Mouse (Mus musculus) CH12.LX (cell line): ENCODE data around the gene Mthfd2l. TPM values are rescaled to one million over a fixed set of nuclear protein-coding genes. Genes with fewer than 3 reads are reported as not detected.
A peak's percentile ranks its signal among the peaks of the same experiment; 100 is the strongest.

Source experiments
- DNase-seq: peaks from one replicate; pipeline ENCODE4 v3.0.0-alpha.2; 2013; ENCODE audit errors: extremely low read depth
- H3K27ac ChIP-seq: 2 replicates; pipeline ENCODE4 v1.5.1; 2012; ENCODE audit warnings: low read depth, mild to moderate bottlenecking, control low read depth, moderate library complexity; ENCODE audit not compliant: insufficient read depth
- H3K27me3 ChIP-seq: replicated peaks from 2 replicates; pipeline ENCODE3; 2012; ENCODE audit warnings: inconsistent platforms
- H3K36me3 ChIP-seq, 2 experiments: replicated peaks in 1 of 2; 2 replicates each; pipeline versions ENCODE3 to v1.6.1; 2012; ENCODE audit warnings: inconsistent platforms in 1 of 2, low read length in 1 of 2, mild to moderate bottlenecking in 1 of 2, mixed read lengths in 1 of 2, moderate library complexity in 1 of 2; ENCODE audit not compliant: control insufficient read depth in 1 of 2, insufficient read depth in 1 of 2
- H3K4me1 ChIP-seq, 2 experiments: 2 replicates each; pipeline ENCODE4 v1.6.1; 2012; ENCODE audit warnings: inconsistent platforms in 1 of 2, moderate library complexity in 1 of 2; ENCODE audit not compliant: insufficient read depth in 2 of 2, control insufficient read depth in 1 of 2
- H3K4me2 ChIP-seq: 2 replicates; pipeline ENCODE4 v1.6.1; 2012; ENCODE audit warnings: low read depth, mild to moderate bottlenecking, control low read depth; ENCODE audit not compliant: poor library complexity, insufficient read depth, severe bottlenecking
- H3K4me3 ChIP-seq, 3 experiments: fragments of 150-350 bp in 1 of 3; sonication (generic) in 1 of 3; replicated peaks in 1 of 3; 2 replicates each; pipeline versions ENCODE3 to v1.5.1; 2011 to 2012; ENCODE audit warnings: low read depth in 2 of 3, low read length in 2 of 3, mild to moderate bottlenecking in 2 of 3, moderate library complexity in 2 of 3, control low read depth in 1 of 3, improper control_type of control experiment in 1 of 3, inconsistent platforms in 1 of 3, mixed read lengths in 1 of 3; ENCODE audit not compliant: poor library complexity in 1 of 3
- H3K79me2 ChIP-seq: replicated peaks from 2 replicates; pipeline ENCODE4 v1.6.1; 2012; ENCODE audit warnings: mild to moderate bottlenecking, moderate library complexity; ENCODE audit not compliant: control insufficient read depth, poor library complexity, insufficient read depth, severe bottlenecking; ENCODE audit errors: extremely low read depth
- H3K9ac ChIP-seq: 2 replicates; pipeline ENCODE4 v1.6.1; 2012; ENCODE audit warnings: low read depth, mild to moderate bottlenecking, control low read depth, moderate library complexity; ENCODE audit not compliant: insufficient read depth
- H3K9me3 ChIP-seq: replicated peaks from 2 replicates; pipeline ENCODE3; 2012; ENCODE audit warnings: low read length, inconsistent platforms, mixed read lengths
- BHLHE40 ChIP-seq: IDR thresholded peaks from 2 replicates; pipeline ENCODE4 v1.6.1; 2011; ENCODE audit warnings: mild to moderate bottlenecking, low read depth, low read length, improper control_type of control experiment
- CHD1 ChIP-seq: IDR thresholded peaks from 2 replicates; pipeline ENCODE4 v1.6.1; 2012; ENCODE audit warnings: low read depth, low read length, improper control_type of control experiment, inconsistent platforms
- CTCF ChIP-seq, 2 experiments: IDR thresholded peaks in 1 of 2; conservative IDR thresholded peaks in 1 of 2; 2 replicates each; pipeline ENCODE4 v1.5.1; 2011 to 2012; ENCODE audit warnings: low read depth in 2 of 2, low read length in 2 of 2, improper control_type of control experiment in 1 of 2, inconsistent platforms in 1 of 2, mild to moderate bottlenecking in 1 of 2, moderate library complexity in 1 of 2
- EP300 ChIP-seq: IDR thresholded peaks from 2 replicates; pipeline ENCODE4 v1.6.1; 2011; ENCODE audit warnings: low read length, improper control_type of control experiment
- KAT2A ChIP-seq: IDR thresholded peaks from 2 replicates; pipeline ENCODE4 v1.6.1; 2012; ENCODE audit warnings: low read length, improper control_type of control experiment, inconsistent platforms; ENCODE audit not compliant: insufficient replicate concordance
- MAZ ChIP-seq: IDR thresholded peaks from 2 replicates; pipeline ENCODE4 v1.6.1; 2012; ENCODE audit warnings: low read depth, mild to moderate bottlenecking, inconsistent platforms, low read length, improper control_type of control experiment, moderate library complexity
- MYC ChIP-seq: IDR thresholded peaks from 2 replicates; pipeline ENCODE4 v1.6.1; 2011; ENCODE audit warnings: low read depth, mild to moderate bottlenecking, improper control_type of control experiment, low read length
- NELFE ChIP-seq: IDR thresholded peaks from 2 replicates; pipeline ENCODE4 v1.6.1; 2011; ENCODE audit warnings: low read depth, low read length, improper control_type of control experiment
- POLR2A ChIP-seq: IDR thresholded peaks from 2 replicates; pipeline ENCODE4 v1.6.1; 2011; ENCODE audit warnings: low read depth, mild to moderate bottlenecking, improper control_type of control experiment, low read length
- POLR2AphosphoS2 ChIP-seq: IDR thresholded peaks from 2 replicates; pipeline ENCODE4 v1.6.1; 2011; ENCODE audit warnings: low read depth, low read length, improper control_type of control experiment
- RAD21 ChIP-seq: IDR thresholded peaks from 2 replicates; pipeline ENCODE4 v1.6.1; 2011; ENCODE audit warnings: low read depth, mild to moderate bottlenecking, low read length, improper control_type of control experiment, moderate library complexity
- SMC3 ChIP-seq: IDR thresholded peaks from 2 replicates; pipeline ENCODE4 v1.6.1; 2011; ENCODE audit warnings: low read depth, low read length, improper control_type of control experiment
- USF1 ChIP-seq: IDR thresholded peaks from 2 replicates; pipeline ENCODE4 v1.6.1; 2014; ENCODE audit warnings: low read depth, mild to moderate bottlenecking, inconsistent platforms, low read length, improper control_type of control experiment
- ZNF384 ChIP-seq: IDR thresholded peaks from 2 replicates; pipeline ENCODE4 v1.6.1; 2012; ENCODE audit warnings: low read depth, low read length, improper control_type of control experiment, inconsistent platforms
- dilution Hi-C: fragments of 300-500 bp; cut with MboI; formaldehyde crosslinking; loops from 2 replicates; pipeline ENCODE4 v1.14.3; 2020; ENCODE audit warnings: low sequenced_read_pairs; ENCODE audit not compliant: extremely low pct_unique_long_range_greater_than_20kb, extremely low pct_ligation_motif_present
- in situ Hi-C: fragments of 300-500 bp; cut with MboI; formaldehyde crosslinking; loops from 3 replicates; pipeline ENCODE4 v1.14.3; 2019; ENCODE audit warnings: low sequenced_read_pairs, low pct_ligation_motif_present, low pct_unique_long_range_greater_than_20kb, mixed read lengths
- polyA plus RNA-seq: library from polyadenylated mRNA; unstranded; fragments of >175 nt; gene quantifications from 2 replicates; pipeline ENCODE4 v1.2.1, GENCODE M21; 2012; ENCODE audit warnings: low read depth; ENCODE audit not compliant: insufficient read length
- total RNA-seq, 2 experiments: library from RNA; depleted of rRNA; stranded (reverse); fragments of 300-350 nt in 1 of 2; fragments of >200 nt in 1 of 2; gene quantifications; 2 replicates each; pipeline ENCODE4 v1.2.3; 2012 to 2014

The Mthfd2l gene
- total and polyA plus RNA-seq, 3 experiments = 1.2 to 5.5 (median 3.7) TPM

DNA sequence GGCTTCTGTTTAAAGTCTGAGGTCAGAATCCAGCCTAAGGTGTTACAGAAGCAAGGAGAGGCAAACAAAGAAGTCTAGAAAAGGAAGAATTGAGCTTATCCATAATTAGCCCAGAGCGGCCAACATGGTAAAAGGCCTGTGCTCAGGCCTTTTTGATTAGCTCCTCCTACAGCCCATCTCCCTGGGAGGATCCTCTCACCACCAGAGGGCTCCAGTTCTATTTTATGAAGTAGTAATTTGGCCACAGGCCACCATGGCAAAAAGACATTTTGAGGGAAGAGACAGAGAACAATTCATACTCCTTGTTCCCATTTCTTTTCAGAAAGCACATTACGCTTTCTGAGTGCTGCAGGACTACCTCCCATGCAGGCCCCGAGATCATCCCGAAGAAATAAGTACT lies 46.3 kb downstream of the Mthfd2l start:
- no peak overlapping the region for H3K9ac ChIP-seq
- H3K27me3 ChIP-seq = no peaks in the 10 kb centered on the region
- no peak overlapping the region for H3K4me2 ChIP-seq
- no peak overlapping the region for H3K27ac ChIP-seq
- TF ChIP-seq RAD21 (peak; percentile 42), SMC3 (peak; percentile 76), CTCF (conservative IDR thresholded peaks at IDR 0.05 in 1 of 2, IDR thresholded peaks at IDR 0.05 in 1 of 2; ENCODE audit: low read depth in 2 of 2, low read length in 2 of 2) (peak in 1 of 2 experiments; percentile 77; a peak in 3 of 4 replicates), CHD1 (no peak)
- TF ChIP-seq, all 38 proteins: peak for 3
- peak; percentile 57 for DNase-seq
- Histone ChIP-seq H3K4me3 (no peak overlapping the region), H3K36me3 (no peaks in the 10 kb centered on the region), H3K79me2 (no peaks in the 10 kb centered on the region), H3K4me1 (no peaks in the 10 kb centered on the region), H3K9me3 (no peaks in the 10 kb centered on the region)
- in situ Hi-C loops (loop anchor here (10.0 kb wide), 1 partner anchor 328 kb away; no protein-coding TSS in a partner anchor), dilution Hi-C loops (no loop called here)

- in situ Hi-C loops = no loop called here
Measured at GRCm38 (mm10) chr5:90980297-90980696, 49.4 kb downstream of the Mthfd2l start.

GRCm38 (mm10) chr5:90987605-90988004 lies 56.7 kb downstream of the Mthfd2l start:
- H3K79me2 ChIP-seq = no peaks in the 10 kb centered on the region
- no peak overlapping the region for H3K4me2 ChIP-seq
- dilution Hi-C loops (no loop called here), in situ Hi-C loops (no loop called here)
- no peak for DNase-seq
- no peak overlapping the region for H3K9ac ChIP-seq
- H3K9me3 ChIP-seq = no peaks in the 10 kb centered on the region
- no peaks in the 10 kb centered on the region for H3K27me3 ChIP-seq
- H3K27ac ChIP-seq = no peak overlapping the region
- no peaks in the 10 kb centered on the region for H3K4me1 ChIP-seq
- no peaks in the 10 kb centered on the region for H3K36me3 ChIP-seq
- no peak for TF ChIP-seq EP300
- no peak for TF ChIP-seq MYC
- TF ChIP-seq NELFE = no peak
- no peak for TF ChIP-seq ZNF384
- no peak for TF ChIP-seq POLR2A
- TF ChIP-seq KAT2A = no peak
- no peak for TF ChIP-seq BHLHE40
- H3K4me3 ChIP-seq = no peak overlapping the region

More at GRCm38 (mm10) chr5:90980297-90980696, 49.4 kb downstream of the Mthfd2l start:
- no peak overlapping the region for H3K4me2 ChIP-seq
- H3K9me3 ChIP-seq = no peaks in the 10 kb centered on the region
- dilution Hi-C loops = no loop called here
- H3K36me3 ChIP-seq = no peaks in the 10 kb centered on the region
- no peaks in the 10 kb centered on the region for H3K4me1 ChIP-seq
- TF ChIP-seq USF1 (no peak), POLR2AphosphoS2 (no peak), CTCF (conservative IDR thresholded peaks at IDR 0.05 in 1 of 2, IDR thresholded peaks at IDR 0.05 in 1 of 2; ENCODE audit: low read depth in 2 of 2, low read length in 2 of 2) (no peak), MAZ (no peak), POLR2A (no peak)
- no peaks in the 10 kb centered on the region for H3K27me3 ChIP-seq
- no peak overlapping the region for H3K9ac ChIP-seq
- H3K79me2 ChIP-seq = no peaks in the 10 kb centered on the region
- no peak for DNase-seq
- no peak overlapping the region for H3K27ac ChIP-seq
- no peak overlapping the region for H3K4me3 ChIP-seq
